ENCODE assay signal across 10 mouse cellular contexts in genomic region chr19:7116038-7116731, GRCm38 (mm10). TPM values are rescaled to one million over a fixed set of nuclear protein-coding genes. Genes with fewer than 3 reads are reported as not detected.
DNase-seq lines count a peak whose midpoint lies in the region; ATAC-seq and TF ChIP-seq lines count a peak whose summit lies in the region.
"Had no signal": no experiment of that assay in that cellular context is flagged by ENCODE, and none has a peak within 500 bp of the region (broad histone marks: within the 10 kb centered on the region; RNA-seq: fewer than 3 reads in every experiment).

No protein-coding gene starts in this region.

- H3K27ac ChIP-seq in thymus, adult 2 months (ENCODE audit: control insufficient read depth, insufficient read depth, low read length), result no peak overlapping the region
- H3K27ac ChIP-seq in liver, embryonic 16.5 days (ENCODE audit: low read length), result peak overlapping the region; percentile 58
- H3K27ac ChIP-seq: kidney, postnatal 0 days had no signal

- no peak for TF ChIP-seq CTCF in thymus, adult 2 months (IDR thresholded peaks at IDR 0.05; ENCODE audit: borderline replicate concordance, control insufficient read depth, extremely low read depth, insufficient read depth, low read length, poor library complexity)

- DNase-seq in thymus, adult 2 months, result peak; percentile 11
- no peak for DNase-seq in thymus, adult 18-20 months
- peak; percentile 38 for DNase-seq in thymus, postnatal 4 days
- no peak for DNase-seq in cerebellum, postnatal 10 days
- no peak for DNase-seq in spleen, postnatal 36 days (ENCODE audit: low spot score in 2 of 2)
- DNase-seq: adrenal gland, adult 2 months; cerebellum, adult 9-10 months had no signal

- TF ChIP-seq POLR2A in thymus, adult 2 months (IDR thresholded peaks at IDR 0.05; ENCODE audit: control insufficient read depth, extremely low read depth, insufficient read depth, low read length, poor library complexity), result no peak

- no peaks in the 10 kb centered on the region for H3K36me3 ChIP-seq in thymus, adult 2 months (ENCODE audit: control insufficient read depth, insufficient read depth, low read length)
- H3K36me3 ChIP-seq in liver, embryonic 16.5 days (ENCODE audit: control insufficient read depth, insufficient read depth), result no peaks in the 10 kb centered on the region

- 13% methylated on average over 4 of the region's 4 CpGs for WGBS in thymus, adult 2 months
- 48% methylated on average over 4 of the region's 4 CpGs for WGBS in liver, embryonic 16.5 days (ENCODE audit: insufficient replicate concordance)

- H3K4me3 ChIP-seq in thymus, adult 2 months (ENCODE audit: control insufficient read depth, insufficient read depth, low read length), result no peak overlapping the region
- H3K4me3 ChIP-seq in liver, embryonic 16.5 days (ENCODE audit: low read depth, low read length), result no peak overlapping the region

- peak; percentile 43 to 53; a peak in 3 of 4 replicates for ATAC-seq in hematopoietic stem cell, adult 5-6 weeks (replicated peaks in 1 of 2; ENCODE audit: insufficient read depth in 1 of 2, low FRiP score in 2 of 2, low TSS enrichment in 1 of 2, low read depth in 1 of 2, poor library complexity in 2 of 2, severe bottlenecking in 2 of 2)
- ATAC-seq in liver, embryonic 16.5 days (ENCODE audit: low read depth), result 0 out of 2 replicates have a peak, but pooled peaks have one; percentile 6

- H3K9me3 ChIP-seq in liver, embryonic 16.5 days (replicated peaks; ENCODE audit: control insufficient read depth, low read length), result no peaks in the 10 kb centered on the region

- H3K4me1 ChIP-seq in thymus, adult 2 months (replicated peaks; ENCODE audit: control insufficient read depth, insufficient read depth, low read length), result peaks cover 29% of the 10 kb centered on the region
- H3K4me1 ChIP-seq in liver, embryonic 16.5 days (ENCODE audit: control insufficient read depth, low read depth, low read length), result peaks cover 55% of the 10 kb centered on the region

- no peaks in the 10 kb centered on the region for H3K27me3 ChIP-seq in thymus, adult 2 months (ENCODE audit: control insufficient read depth, insufficient read depth, low read length)
- H3K27me3 ChIP-seq in liver, embryonic 16.5 days (ENCODE audit: control insufficient read depth, insufficient read depth, low read depth, low read length), result no peaks in the 10 kb centered on the region

- H3K4me2 ChIP-seq in liver, embryonic 16.5 days (ENCODE audit: low read depth, low read length), result peak overlapping the region; percentile 50; the same call in 1 of the 2 replicates

- no peak overlapping the region; the same call in 1 of the 2 replicates for H3K9ac ChIP-seq in liver, embryonic 16.5 days (ENCODE audit: low read depth, low read length)

RNA-seq across cellular contexts. Expression of gene Flrt1, which starts 10.7 kb away (rescaled TPM):
- polyA plus RNA-seq in thymus, adult 2 months (2012; rRNA removed), result 0.59 and 0.64 TPM in 2 replicates
- not detected in 2 replicates for total RNA-seq in hematopoietic stem cell, adult 5-6 weeks (2017)
- 0.09 and 0.19 TPM in 2 replicates for polyA plus RNA-seq in liver, embryonic 16.5 days (2015; fragmentation: Nextera tagmentation; extraction: Ambion mirVana)

RNA-seq across cellular contexts. Expression of gene Macrod1, which starts 59.6 kb away (rescaled TPM):
- 37.5 and 49.3 TPM in 2 replicates for polyA plus RNA-seq in thymus, adult 2 months (2012; rRNA removed)
- 5.2 and 11.2 TPM in 2 replicates for total RNA-seq in hematopoietic stem cell, adult 5-6 weeks (2017)
- polyA plus RNA-seq in liver, embryonic 16.5 days (2015; fragmentation: Nextera tagmentation; extraction: Ambion mirVana), result 4.6 and 5.8 TPM in 2 replicates

Comparison
In these comparisons a context has a peak if more than half of its experiments do, and no peak if none do; other contexts are left out.
1. DNase-seq: peak in thymus, adult 2 months (single experiment) and thymus, postnatal 4 days (single experiment); none in thymus, adult 18-20 months (0 of 2), cerebellum, postnatal 10 days (0 of 2) and spleen, postnatal 36 days (0 of 2).